Mouse (Mus musculus) hematopoietic stem cell, adult 5-6 weeks (primary cell): ENCODE measurements around the gene Crmp1. TPM values are rescaled to one million over a fixed set of nuclear protein-coding genes. Genes with fewer than 3 reads are reported as not detected.
A peak's percentile ranks its signal among the peaks of the same experiment; 100 is the strongest.

Experiments used
- ATAC-seq, 2 experiments: fragments of 125-278 bp in 1 of 2; replicated peaks in 1 of 2; 2 replicates each; pipeline ENCODE4 v1.8.0; 2016 to 2017; ENCODE audit warnings: inconsistent platforms in 2 of 2, mild to moderate bottlenecking in 2 of 2, moderate number of reproducible peaks in 2 of 2, low read depth in 1 of 2, moderate TSS enrichment in 1 of 2; ENCODE audit not compliant: low FRiP score in 2 of 2, poor library complexity in 2 of 2, severe bottlenecking in 2 of 2, insufficient read depth in 1 of 2, low TSS enrichment in 1 of 2
- total RNA-seq: library from RNA; stranded (forward); fragments of 172-1452, 232-1000 nt; gene quantifications from 2 replicates; pipeline ENCODE4 v1.2.3, GENCODE M21; 2017

Crmp1 gene
- total RNA-seq, 1 experiment from 2014 or later, result not detected

GRCm38 (mm10) chr5:37227956-37228680 lies 13.6 kb upstream of the Crmp1 start:
- ATAC-seq, result no peak

GRCm38 (mm10) chr5:37228894-37229293 lies 12.8 kb upstream of the Crmp1 start:
- ATAC-seq, result no peak

- no peak for ATAC-seq
These were observed 8.7 kb upstream of the Crmp1 start for GRCm38 (mm10) chr5:37233010-37233557.

GRCm38 (mm10) chr5:37238654-37239053 lies 3.1 kb upstream of the Crmp1 start:
- no peak for ATAC-seq

GRCm38 (mm10) chr5:37240550-37240949 lies 1.2 kb upstream of the Crmp1 start:
- no peak for ATAC-seq

- no peak for ATAC-seq
These were observed 516 bp upstream of the Crmp1 start for GRCm38 (mm10) chr5:37241224-37241623.

- no peak for ATAC-seq
These were observed 824 bp downstream of the Crmp1 start for GRCm38 (mm10) chr5:37242360-37243168.

- peak; percentile 41 to 73; a peak in 2 of 4 replicates for ATAC-seq
These were observed 1.6 kb downstream of the Crmp1 start for GRCm38 (mm10) chr5:37243169-37243886.

- no peak for ATAC-seq
These were observed 2.4 kb downstream of the Crmp1 start for GRCm38 (mm10) chr5:37244161-37244560.

GRCm38 (mm10) chr5:37244666-37245242 lies 3.0 kb downstream of the Crmp1 start:
- no peak for ATAC-seq

GRCm38 (mm10) chr5:37245651-37246050 lies 3.9 kb downstream of the Crmp1 start:
- ATAC-seq, result no peak

- ATAC-seq, result 0 out of 4 replicates have a peak, but pooled peaks of 1 of the 2 experiments have one; percentile 11
These were observed 4.6 kb downstream of the Crmp1 start for GRCm38 (mm10) chr5:37246138-37246910.

- ATAC-seq, result no peak
These were observed 5.7 kb downstream of the Crmp1 start for GRCm38 (mm10) chr5:37247456-37247855.

GRCm38 (mm10) chr5:37248870-37249269 lies 7.1 kb downstream of the Crmp1 start:
- ATAC-seq, result no peak

GRCm38 (mm10) chr5:37251596-37251995 lies 9.9 kb downstream of the Crmp1 start:
- ATAC-seq, result no peak

GRCm38 (mm10) chr5:37252101-37252804 lies 10.5 kb downstream of the Crmp1 start:
- ATAC-seq, result no peak
